Mouse (Mus musculus) CH12.LX (cell line): Measurements from ENCODE around the gene Rptor. TPM values are rescaled to one million over a fixed set of nuclear protein-coding genes. Genes with fewer than 3 reads are reported as not detected.

Experiments used
- DNase-seq: peaks from one replicate; pipeline ENCODE4 v3.0.0-alpha.2; 2013; ENCODE audit errors: extremely low read depth
- H3K27ac ChIP-seq: 2 replicates; pipeline ENCODE4 v1.5.1; 2012; ENCODE audit warnings: low read depth, mild to moderate bottlenecking, control low read depth, moderate library complexity; ENCODE audit not compliant: insufficient read depth
- H3K27me3 ChIP-seq: replicated peaks from 2 replicates; pipeline ENCODE3; 2012; ENCODE audit warnings: inconsistent platforms
- H3K36me3 ChIP-seq, 2 experiments: replicated peaks in 1 of 2; 2 replicates each; pipeline versions ENCODE3 to v1.6.1; 2012; ENCODE audit warnings: inconsistent platforms in 1 of 2, low read length in 1 of 2, mild to moderate bottlenecking in 1 of 2, mixed read lengths in 1 of 2, moderate library complexity in 1 of 2; ENCODE audit not compliant: control insufficient read depth in 1 of 2, insufficient read depth in 1 of 2
- H3K4me1 ChIP-seq, 2 experiments: 2 replicates each; pipeline ENCODE4 v1.6.1; 2012; ENCODE audit warnings: inconsistent platforms in 1 of 2, moderate library complexity in 1 of 2; ENCODE audit not compliant: insufficient read depth in 2 of 2, control insufficient read depth in 1 of 2
- H3K4me2 ChIP-seq: 2 replicates; pipeline ENCODE4 v1.6.1; 2012; ENCODE audit warnings: low read depth, mild to moderate bottlenecking, control low read depth; ENCODE audit not compliant: poor library complexity, insufficient read depth, severe bottlenecking
- H3K4me3 ChIP-seq, 3 experiments: fragments of 150-350 bp in 1 of 3; sonication (generic) in 1 of 3; replicated peaks in 1 of 3; 2 replicates each; pipeline versions ENCODE3 to v1.5.1; 2011 to 2012; ENCODE audit warnings: low read depth in 2 of 3, low read length in 2 of 3, mild to moderate bottlenecking in 2 of 3, moderate library complexity in 2 of 3, control low read depth in 1 of 3, improper control_type of control experiment in 1 of 3, inconsistent platforms in 1 of 3, mixed read lengths in 1 of 3; ENCODE audit not compliant: poor library complexity in 1 of 3
- H3K79me2 ChIP-seq: replicated peaks from 2 replicates; pipeline ENCODE4 v1.6.1; 2012; ENCODE audit warnings: mild to moderate bottlenecking, moderate library complexity; ENCODE audit not compliant: control insufficient read depth, poor library complexity, insufficient read depth, severe bottlenecking; ENCODE audit errors: extremely low read depth
- H3K9ac ChIP-seq: 2 replicates; pipeline ENCODE4 v1.6.1; 2012; ENCODE audit warnings: low read depth, mild to moderate bottlenecking, control low read depth, moderate library complexity; ENCODE audit not compliant: insufficient read depth
- H3K9me3 ChIP-seq: replicated peaks from 2 replicates; pipeline ENCODE3; 2012; ENCODE audit warnings: low read length, inconsistent platforms, mixed read lengths
- BHLHE40 ChIP-seq: IDR thresholded peaks from 2 replicates; pipeline ENCODE4 v1.6.1; 2011; ENCODE audit warnings: mild to moderate bottlenecking, low read depth, low read length, improper control_type of control experiment
- CHD2 ChIP-seq: IDR thresholded peaks from 2 replicates; pipeline ENCODE4 v1.6.1; 2011; ENCODE audit warnings: low read length, improper control_type of control experiment
- CTCF ChIP-seq, 2 experiments: IDR thresholded peaks in 1 of 2; conservative IDR thresholded peaks in 1 of 2; 2 replicates each; pipeline ENCODE4 v1.5.1; 2011 to 2012; ENCODE audit warnings: low read depth in 2 of 2, low read length in 2 of 2, improper control_type of control experiment in 1 of 2, inconsistent platforms in 1 of 2, mild to moderate bottlenecking in 1 of 2, moderate library complexity in 1 of 2
- ELF1 ChIP-seq: IDR thresholded peaks from 2 replicates; pipeline ENCODE4 v1.6.1; 2014; ENCODE audit warnings: low read depth, mild to moderate bottlenecking, inconsistent platforms, low read length, improper control_type of control experiment
- EP300 ChIP-seq: IDR thresholded peaks from 2 replicates; pipeline ENCODE4 v1.6.1; 2011; ENCODE audit warnings: low read length, improper control_type of control experiment
- GABPA ChIP-seq: IDR thresholded peaks from 2 replicates; pipeline ENCODE4 v1.6.1; 2012; ENCODE audit warnings: low read depth, low read length, improper control_type of control experiment, inconsistent platforms; ENCODE audit not compliant: insufficient replicate concordance
- JUND ChIP-seq: conservative IDR thresholded peaks from 2 replicates; pipeline ENCODE4 v1.6.1; 2011; ENCODE audit warnings: low read depth, low read length, improper control_type of control experiment
- KAT2A ChIP-seq: IDR thresholded peaks from 2 replicates; pipeline ENCODE4 v1.6.1; 2012; ENCODE audit warnings: low read length, improper control_type of control experiment, inconsistent platforms; ENCODE audit not compliant: insufficient replicate concordance
- MAZ ChIP-seq: IDR thresholded peaks from 2 replicates; pipeline ENCODE4 v1.6.1; 2012; ENCODE audit warnings: low read depth, mild to moderate bottlenecking, inconsistent platforms, low read length, improper control_type of control experiment, moderate library complexity
- NRF1 ChIP-seq: IDR thresholded peaks from 2 replicates; pipeline ENCODE4 v1.6.1; 2014; ENCODE audit warnings: low read depth, mild to moderate bottlenecking, inconsistent platforms, low read length, improper control_type of control experiment, moderate library complexity
- PAX5 ChIP-seq: IDR thresholded peaks from 2 replicates; pipeline ENCODE4 v1.6.1; 2012; ENCODE audit warnings: low read length, inconsistent platforms, mixed read lengths
- RAD21 ChIP-seq: IDR thresholded peaks from 2 replicates; pipeline ENCODE4 v1.6.1; 2011; ENCODE audit warnings: low read depth, mild to moderate bottlenecking, low read length, improper control_type of control experiment, moderate library complexity
- RCOR1 ChIP-seq: conservative IDR thresholded peaks from 2 replicates; pipeline ENCODE4 v1.6.1; 2012; ENCODE audit warnings: low read depth, mild to moderate bottlenecking, inconsistent platforms, low read length, improper control_type of control experiment
- TCF12 ChIP-seq: IDR thresholded peaks from 2 replicates; pipeline ENCODE4 v1.6.1; 2014; ENCODE audit warnings: low read depth, mild to moderate bottlenecking, inconsistent platforms, low read length, improper control_type of control experiment
- ZKSCAN1 ChIP-seq: IDR thresholded peaks from 2 replicates; pipeline ENCODE4 v1.6.1; 2012; ENCODE audit warnings: low read depth, inconsistent platforms, low read length, improper control_type of control experiment, borderline replicate concordance
- dilution Hi-C: fragments of 300-500 bp; cut with MboI; formaldehyde crosslinking; loops from 2 replicates; pipeline ENCODE4 v1.14.3; 2020; ENCODE audit warnings: low sequenced_read_pairs; ENCODE audit not compliant: extremely low pct_unique_long_range_greater_than_20kb, extremely low pct_ligation_motif_present
- in situ Hi-C: fragments of 300-500 bp; cut with MboI; formaldehyde crosslinking; loops from 3 replicates; pipeline ENCODE4 v1.14.3; 2019; ENCODE audit warnings: low sequenced_read_pairs, low pct_ligation_motif_present, low pct_unique_long_range_greater_than_20kb, mixed read lengths
- polyA plus RNA-seq: library from polyadenylated mRNA; unstranded; fragments of >175 nt; gene quantifications from 2 replicates; pipeline ENCODE4 v1.2.1, GENCODE M21; 2012; ENCODE audit warnings: low read depth; ENCODE audit not compliant: insufficient read length
- total RNA-seq, 2 experiments: library from RNA; depleted of rRNA; stranded (reverse); fragments of 300-350 nt in 1 of 2; fragments of >200 nt in 1 of 2; gene quantifications; 2 replicates each; pipeline ENCODE4 v1.2.3; 2012 to 2014

The Rptor gene
- total and polyA plus RNA-seq, 3 experiments = 10.3 to 33.1 (median 26.7) TPM

DNA sequence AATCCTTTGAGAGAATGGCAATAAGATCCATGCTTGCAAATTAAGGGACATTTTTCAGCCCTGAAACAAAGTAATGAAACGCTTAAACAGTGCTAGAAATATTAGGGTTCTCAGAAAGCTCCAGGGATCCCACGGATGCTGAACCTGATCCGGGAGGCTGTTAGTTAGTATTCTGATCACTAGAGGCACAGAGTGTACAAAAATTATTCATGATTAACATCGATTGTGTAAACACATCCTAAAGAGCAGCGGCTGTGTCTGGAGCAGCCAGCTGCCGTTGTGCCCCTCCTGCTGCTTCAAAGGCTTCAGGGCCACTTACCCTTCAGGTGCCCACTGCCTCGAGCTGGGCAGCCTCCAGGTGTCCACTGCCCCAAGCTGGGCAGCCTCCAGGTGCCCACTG, 185.8 kb downstream of the Rptor start:
- Histone ChIP-seq H3K27ac (no peak overlapping the region), H3K4me2 (no peak overlapping the region), H3K79me2 (no peaks in the 10 kb centered on the region), H3K4me1 (peaks cover 3 to 30% of the 10 kb centered on the region in 2 experiments), H3K9ac (no peak overlapping the region), H3K27me3 (no peaks in the 10 kb centered on the region), H3K9me3 (no peaks in the 10 kb centered on the region), H3K4me3 (no peak overlapping the region)
- dilution Hi-C loops = no loop called here
- DNase-seq = no peak
- in situ Hi-C loops = no loop called here
- TF ChIP-seq TCF12 (no peak), ZKSCAN1 (no peak), NRF1 (no peak), PAX5 (no peak), EP300 (no peak), ELF1 (no peak), BHLHE40 (no peak)
- TF ChIP-seq, all 38 proteins: peak for 0
- peaks cover 16 to 80% of the 10 kb centered on the region in 2 experiments for H3K36me3 ChIP-seq

DNA sequence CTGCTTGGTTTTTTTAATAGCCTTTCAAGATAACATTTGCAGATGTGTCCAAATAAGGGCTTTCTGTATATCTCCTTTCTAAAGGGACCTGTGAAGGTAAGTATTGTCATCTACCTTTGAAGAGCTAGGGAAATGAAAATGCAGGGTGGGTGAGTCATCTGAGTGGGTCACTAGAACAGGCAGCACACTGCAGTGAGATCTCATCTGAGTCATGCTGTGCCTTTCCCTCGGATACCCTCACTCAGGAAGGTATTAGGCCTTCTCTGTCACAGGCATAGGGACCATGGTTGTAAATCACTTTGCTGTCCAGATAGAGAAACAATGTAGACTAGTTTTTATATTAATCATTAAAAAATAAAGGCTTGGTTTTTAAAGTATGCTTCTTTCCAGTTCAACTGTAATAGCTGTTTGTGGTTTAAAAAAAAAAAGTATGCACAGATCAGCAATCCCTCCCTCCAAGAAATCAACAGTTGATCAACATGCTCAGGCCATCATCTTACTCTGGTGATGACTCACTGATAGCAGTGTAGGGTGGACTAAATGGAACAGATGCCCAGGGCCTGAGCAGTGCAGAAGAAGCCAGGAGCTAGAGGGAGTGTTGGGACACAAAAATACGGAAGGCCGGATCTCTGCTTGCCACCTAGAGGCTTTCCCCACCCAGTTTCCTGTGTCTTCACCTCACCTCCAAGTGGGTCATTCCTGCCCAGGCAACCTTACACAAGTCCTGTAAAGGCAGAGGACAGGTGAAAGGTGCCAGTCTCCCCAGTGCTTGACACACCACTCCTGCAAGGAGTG, 186.4 kb downstream of the Rptor start:
- no peak overlapping the region for H3K27ac ChIP-seq
- DNase-seq = no peak
- no peak overlapping the region for H3K4me3 ChIP-seq
- H3K9me3 ChIP-seq = no peaks in the 10 kb centered on the region
- H3K27me3 ChIP-seq = no peaks in the 10 kb centered on the region
- H3K9ac ChIP-seq = no peak overlapping the region
- no peak overlapping the region for H3K4me2 ChIP-seq
- peaks cover 3 to 33% of the 10 kb centered on the region in 2 experiments for H3K4me1 ChIP-seq
- peaks cover 16 to 79% of the 10 kb centered on the region in 2 experiments for H3K36me3 ChIP-seq
- no peak for TF ChIP-seq PAX5
- TF ChIP-seq CTCF (conservative IDR thresholded peaks at IDR 0.05 in 1 of 2, IDR thresholded peaks at IDR 0.05 in 1 of 2; ENCODE audit: low read depth in 2 of 2, low read length in 2 of 2) = no peak
- no peak for TF ChIP-seq MAZ
- TF ChIP-seq GABPA = no peak
- TF ChIP-seq EP300 = no peak
- no peak for TF ChIP-seq CHD2
- TF ChIP-seq RAD21 = no peak
- TF ChIP-seq JUND = no peak
- TF ChIP-seq KAT2A = no peak
- TF ChIP-seq RCOR1 = no peak
- no peaks in the 10 kb centered on the region for H3K79me2 ChIP-seq
- dilution Hi-C loops (no loop called here), in situ Hi-C loops (no loop called here)
